Mouse (Mus musculus) CH12F3 (cell line): ENCODE measurements around the gene Gm45062.

Experiments
- in situ Hi-C: fragments of 300-500 bp; cut with MboI; formaldehyde crosslinking; loops from 2 replicates; pipeline ENCODE4 v1.14.3; 2020; ENCODE audit warnings: low sequenced_read_pairs

Gm45062 gene

DNA sequence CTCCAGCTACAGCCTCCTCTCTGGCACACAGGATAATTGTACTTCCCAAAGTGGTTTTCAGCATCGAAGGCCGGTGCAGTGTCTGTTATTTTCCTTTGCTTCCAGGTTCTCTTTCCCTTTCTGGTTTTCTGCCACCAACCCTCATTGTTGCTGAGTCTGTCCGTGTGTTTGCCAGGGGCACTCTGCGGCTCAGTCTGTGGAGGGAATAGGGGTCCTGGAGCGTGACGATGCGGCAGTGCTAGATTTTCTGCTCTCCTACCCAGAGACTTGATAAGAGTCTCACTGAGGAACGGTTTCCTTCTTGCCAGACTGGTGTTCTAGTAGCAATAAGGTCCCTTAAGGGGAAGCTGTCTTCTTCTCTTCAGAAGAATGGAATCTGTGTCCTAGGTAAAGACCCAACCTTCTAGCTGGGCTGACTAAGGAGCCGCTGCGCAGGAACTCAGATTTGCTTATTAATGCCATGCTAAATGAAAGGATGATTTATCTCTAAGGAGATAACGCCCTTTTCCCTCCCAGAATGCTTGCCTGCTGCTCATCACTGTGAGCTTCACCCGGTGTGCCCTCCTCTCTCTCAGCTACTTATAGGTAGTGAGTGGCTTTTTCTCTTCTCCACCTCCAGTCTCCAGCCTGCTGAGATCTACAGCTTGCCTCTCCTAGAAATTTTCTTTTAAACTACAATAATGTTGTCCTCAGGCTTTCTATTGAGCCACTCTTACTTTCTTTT lies 104.9 kb downstream of the Gm45062 start:
- in situ Hi-C loops: no loop called here

GRCm38 (mm10) chr6:8364757-8365150 lies 105.5 kb downstream of the Gm45062 start:
- in situ Hi-C loops: no loop called here

- in situ Hi-C loops: no loop called here
These were observed 108.4 kb downstream of the Gm45062 start for GRCm38 (mm10) chr6:8367675-8368074.

- in situ Hi-C loops: no loop called here
These were observed 109.1 kb downstream of the Gm45062 start for GRCm38 (mm10) chr6:8368198-8368864.

GRCm38 (mm10) chr6:8370624-8371023 lies 111.4 kb downstream of the Gm45062 start:
- in situ Hi-C loops: no loop called here

DNA sequence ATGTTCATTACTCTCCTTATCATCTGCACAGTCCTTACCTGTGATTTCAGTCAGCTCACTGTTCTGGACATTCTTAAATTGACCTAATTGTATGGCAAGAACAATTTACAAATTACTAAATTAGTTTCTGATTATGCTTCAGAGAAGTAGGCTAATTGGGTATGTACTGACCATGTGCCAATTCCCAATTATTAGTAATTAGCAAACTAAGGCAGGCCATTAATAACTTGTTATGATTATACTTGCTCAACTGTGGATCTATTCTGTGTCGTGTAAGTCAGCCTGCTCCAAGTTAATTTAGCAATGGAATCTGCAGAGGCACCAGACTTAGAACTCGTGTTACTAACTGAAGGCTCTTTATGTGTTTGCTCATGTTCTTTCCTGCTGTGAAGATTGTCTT lies 113.8 kb downstream of the Gm45062 start:
- in situ Hi-C loops: no loop called here

- in situ Hi-C loops: no loop called here
These were observed 114.6 kb downstream of the Gm45062 start for GRCm38 (mm10) chr6:8373851-8374250.

GRCm38 (mm10) chr6:8374290-8374689 lies 115.0 kb downstream of the Gm45062 start:
- in situ Hi-C loops: no loop called here

- in situ Hi-C loops: no loop called here
These were observed 115.5 kb downstream of the Gm45062 start for GRCm38 (mm10) chr6:8374712-8375111.

GRCm38 (mm10) chr6:8376351-8376750 lies 117.1 kb downstream of the Gm45062 start:
- in situ Hi-C loops: no loop called here

GRCm38 (mm10) chr6:8377667-8378066 lies 118.4 kb downstream of the Gm45062 start:
- in situ Hi-C loops: no loop called here

GRCm38 (mm10) chr6:8389307-8389706 lies 130.1 kb downstream of the Gm45062 start:
- in situ Hi-C loops: no loop called here

DNA sequence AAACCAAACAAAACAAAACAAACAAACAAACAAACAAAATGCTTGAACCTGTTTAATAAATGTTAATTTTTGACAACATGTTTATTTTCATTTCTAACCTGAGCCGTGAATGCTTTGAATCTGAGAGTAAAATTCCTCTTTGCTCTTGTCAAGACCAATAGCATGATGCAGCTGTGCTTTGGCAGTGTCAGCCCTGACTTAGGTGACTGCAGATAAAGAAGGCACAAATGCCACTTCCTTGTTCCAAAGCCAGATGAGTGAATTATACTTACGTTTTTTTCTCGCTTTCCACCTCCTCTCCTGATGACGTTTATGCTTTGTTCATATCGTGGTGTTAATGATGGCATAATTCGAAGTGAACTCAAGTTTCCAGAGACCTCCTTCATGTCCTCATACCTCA lies 131.0 kb downstream of the Gm45062 start:
- in situ Hi-C loops: no loop called here

DNA sequence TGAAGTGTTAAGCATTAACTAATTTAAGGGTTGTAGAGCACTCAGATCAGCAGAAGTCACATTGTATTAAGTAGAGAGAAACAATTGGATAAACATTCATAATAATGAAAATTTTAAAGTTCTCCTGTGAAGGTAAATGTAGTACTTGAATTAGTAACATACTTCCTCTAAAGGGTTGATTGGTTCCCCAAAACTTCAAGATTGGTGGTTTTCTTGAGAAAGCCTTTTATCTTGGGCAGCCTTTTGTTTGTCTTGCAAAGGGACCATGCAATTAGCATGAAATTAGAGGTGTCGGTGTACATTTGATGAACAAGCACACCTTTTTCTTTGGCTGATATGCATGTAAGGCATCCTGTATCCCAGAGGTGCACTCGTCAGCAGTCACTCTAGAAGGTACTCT lies 131.7 kb downstream of the Gm45062 start:
- in situ Hi-C loops: no loop called here

DNA sequence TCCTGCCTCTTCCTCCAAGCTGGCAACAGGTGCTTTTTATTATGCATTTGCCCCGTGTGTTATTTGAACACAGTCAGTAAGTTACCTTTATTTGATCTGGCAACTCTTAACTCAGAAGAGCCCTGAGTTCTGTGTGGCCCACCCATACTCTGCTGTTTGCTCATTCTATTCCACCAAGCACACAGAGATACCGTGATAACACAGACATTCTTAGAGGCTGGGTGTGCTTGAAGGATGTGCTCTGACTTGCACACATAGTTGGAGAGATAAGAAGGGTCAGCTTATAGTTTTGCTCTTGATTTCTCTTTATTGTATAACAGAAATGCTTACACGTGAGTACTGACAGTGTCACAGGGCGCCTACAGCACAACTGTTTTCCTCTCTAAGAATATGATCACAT lies 133.8 kb downstream of the Gm45062 start:
- in situ Hi-C loops: no loop called here

DNA sequence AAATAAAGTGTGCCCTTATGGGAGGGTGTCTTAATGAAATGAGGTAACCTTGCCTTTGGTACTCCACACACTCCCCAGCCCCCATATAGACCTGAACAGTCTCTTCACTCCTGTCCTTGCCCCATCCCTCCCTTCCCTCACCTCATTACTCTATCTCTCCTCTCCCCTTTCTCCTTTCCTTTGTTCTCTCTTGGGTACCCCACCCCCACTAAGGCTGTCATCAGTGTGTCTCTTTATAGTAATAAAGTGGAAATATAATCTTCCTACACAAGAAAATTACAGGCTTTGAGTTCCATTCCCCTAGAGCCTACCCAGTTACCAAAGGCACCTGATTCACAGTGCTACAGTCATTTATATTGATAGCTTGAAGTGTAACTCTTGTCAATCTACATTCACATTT lies 134.8 kb downstream of the Gm45062 start:
- in situ Hi-C loops: no loop called here

DNA sequence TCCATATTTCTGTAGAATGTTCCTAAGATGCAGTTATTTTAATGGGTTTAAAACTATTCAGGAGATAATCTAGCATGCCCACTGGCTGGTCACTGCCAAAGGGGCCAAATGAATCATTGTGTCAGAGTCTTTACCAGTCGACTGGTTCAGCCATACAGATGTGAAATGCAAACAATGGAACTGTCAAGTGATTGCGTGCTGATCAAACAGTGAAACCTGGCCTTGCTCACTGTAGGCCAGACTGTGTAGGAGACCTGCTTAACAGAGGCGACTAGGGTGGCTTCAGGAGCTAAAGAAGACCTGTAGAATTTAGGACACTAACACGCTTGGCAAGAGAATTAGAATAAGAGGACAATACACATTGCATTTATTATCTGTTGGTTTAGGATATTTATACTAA lies 135.8 kb downstream of the Gm45062 start:
- in situ Hi-C loops: no loop called here

DNA sequence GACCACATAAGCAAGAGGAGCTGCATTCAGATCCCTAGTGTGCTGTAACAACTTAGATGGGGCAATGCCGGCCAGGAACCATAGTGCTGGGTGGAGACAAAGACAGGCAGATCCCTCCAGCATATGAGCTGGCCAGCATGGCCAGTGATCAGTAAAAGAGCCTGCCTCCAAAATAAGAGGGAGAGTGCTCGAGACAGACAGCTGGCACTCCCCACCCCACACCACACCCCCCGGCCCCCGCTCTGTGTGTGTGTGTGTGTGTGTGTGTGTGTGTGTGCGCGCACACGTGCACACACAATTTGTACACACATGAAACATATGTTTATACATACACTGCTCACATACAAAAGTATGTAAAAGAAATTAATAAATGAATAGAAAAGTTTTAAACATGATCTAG lies 138.0 kb downstream of the Gm45062 start:
- in situ Hi-C loops: no loop called here

- in situ Hi-C loops: no loop called here
These were observed 140.5 kb downstream of the Gm45062 start for GRCm38 (mm10) chr6:8399710-8400109.

DNA sequence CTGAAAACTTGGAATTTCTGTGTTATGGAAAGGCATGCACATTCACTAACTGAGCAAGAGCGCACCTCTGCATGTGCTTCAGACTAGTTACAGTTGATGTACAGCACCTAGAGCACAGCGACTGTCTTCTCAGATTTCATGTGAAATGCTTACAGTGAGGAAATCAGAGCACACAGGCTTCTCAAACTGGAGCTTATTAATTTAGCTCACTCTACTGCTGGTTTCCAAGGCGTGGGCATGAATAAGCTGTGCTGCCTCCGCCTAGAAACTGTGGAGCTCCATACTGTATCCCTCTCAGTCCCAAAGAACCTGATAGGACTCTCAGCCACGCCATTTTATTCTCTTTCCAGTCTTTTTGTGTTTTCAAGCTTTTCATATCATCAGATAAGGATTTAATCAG lies 143.9 kb downstream of the Gm45062 start:
- in situ Hi-C loops: no loop called here

DNA sequence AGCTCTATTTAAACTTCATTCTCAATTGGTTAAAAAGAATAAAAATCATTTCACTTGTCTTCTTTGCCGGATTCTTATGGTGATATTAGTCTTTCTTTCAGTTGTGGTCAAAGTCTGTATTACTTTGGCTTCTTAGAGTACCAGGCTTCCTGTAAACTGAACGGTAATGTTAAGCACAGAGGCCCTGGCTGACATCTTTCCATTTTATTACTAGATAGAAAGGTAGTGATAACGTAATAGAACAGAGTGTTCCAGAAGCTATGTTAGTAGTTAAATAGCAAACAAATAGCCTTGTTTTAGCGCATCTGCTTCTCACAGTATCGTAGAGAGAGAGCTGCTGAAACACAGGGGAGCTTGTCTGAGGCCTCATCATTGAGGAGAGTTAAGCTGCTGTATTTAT lies 146.6 kb downstream of the Gm45062 start:
- in situ Hi-C loops: no loop called here

- in situ Hi-C loops: no loop called here
These were observed 149.1 kb downstream of the Gm45062 start for GRCm38 (mm10) chr6:8408332-8408731.

- in situ Hi-C loops: no loop called here
These were observed 150.6 kb downstream of the Gm45062 start for GRCm38 (mm10) chr6:8409865-8410264.
